Mouse (Mus musculus): ENCODE data around the gene Atg2a. TPM values are rescaled to one million over a fixed set of nuclear protein-coding genes. Genes with fewer than 3 reads are reported as not detected.

Gene Atg2a
- polyA plus RNA-seq, 1 experiment from 2014 or later, result 13.1 TPM

- Histone ChIP-seq H3K4me2 (ENCODE audit: low read length) (peak overlapping the region; percentile 82), H3K36me3 (ENCODE audit: control insufficient read depth, insufficient read depth) (peaks cover 9% of the 10 kb centered on the region), H3K9me3 (ENCODE audit: control insufficient read depth, low read length) (no peaks in the 10 kb centered on the region), H3K27me3 (replicated peaks; ENCODE audit: control insufficient read depth, insufficient read depth, low read length) (no peaks in the 10 kb centered on the region), H3K4me1 (replicated peaks; ENCODE audit: control insufficient read depth, insufficient read depth, low read length) (peaks cover 14% of the 10 kb centered on the region), H3K9ac (replicated peaks; ENCODE audit: low read depth, low read length) (peak overlapping the region; percentile 86), H3K27ac (ENCODE audit: low read length) (no peak overlapping the region), H3K4me3 (replicated peaks; ENCODE audit: low read length) (peak overlapping the region; percentile 75)
- ATAC-seq, result no peak
- WGBS, result 0% methylated on average over 4 of the region's 4 CpGs
Observed at GRCm38 (mm10) chr19:6242281-6242680, 813 bp downstream of the Atg2a start.

DNA sequence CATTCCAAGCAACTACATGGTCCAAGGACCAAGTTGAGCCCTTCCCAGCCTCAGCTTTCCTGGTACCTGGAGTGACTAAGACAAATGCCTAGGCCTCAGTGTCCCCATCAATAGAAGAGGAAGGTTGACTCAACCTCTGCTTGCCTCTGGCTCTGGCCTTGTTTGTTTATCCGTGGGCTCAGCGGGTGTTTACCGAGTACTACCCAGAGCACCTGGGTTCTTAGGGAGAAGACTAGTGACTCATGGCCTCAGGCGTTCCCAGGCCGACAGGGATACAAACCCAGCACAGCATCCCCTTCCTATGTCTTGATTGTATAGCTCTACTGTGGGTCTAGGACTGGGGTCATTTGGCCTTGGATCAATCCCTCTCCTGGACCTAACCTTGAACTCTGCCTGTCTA lies 1.8 kb downstream of the Atg2a start:
- Histone ChIP-seq H3K4me2 (ENCODE audit: low read length) (no peak overlapping the region), H3K4me1 (replicated peaks; ENCODE audit: control insufficient read depth, insufficient read depth, low read length) (peaks cover 14% of the 10 kb centered on the region), H3K9me3 (ENCODE audit: control insufficient read depth, low read length) (no peaks in the 10 kb centered on the region), H3K27ac (ENCODE audit: low read length) (no peak overlapping the region), H3K27me3 (replicated peaks; ENCODE audit: control insufficient read depth, insufficient read depth, low read length) (no peaks in the 10 kb centered on the region), H3K9ac (replicated peaks; ENCODE audit: low read depth, low read length) (no peak overlapping the region), H3K36me3 (ENCODE audit: control insufficient read depth, insufficient read depth) (peaks cover 13% of the 10 kb centered on the region), H3K4me3 (replicated peaks; ENCODE audit: low read length) (no peak overlapping the region)
- WGBS, result 84% methylated on average over 5 of the region's 5 CpGs
- ATAC-seq, result no peak

DNA sequence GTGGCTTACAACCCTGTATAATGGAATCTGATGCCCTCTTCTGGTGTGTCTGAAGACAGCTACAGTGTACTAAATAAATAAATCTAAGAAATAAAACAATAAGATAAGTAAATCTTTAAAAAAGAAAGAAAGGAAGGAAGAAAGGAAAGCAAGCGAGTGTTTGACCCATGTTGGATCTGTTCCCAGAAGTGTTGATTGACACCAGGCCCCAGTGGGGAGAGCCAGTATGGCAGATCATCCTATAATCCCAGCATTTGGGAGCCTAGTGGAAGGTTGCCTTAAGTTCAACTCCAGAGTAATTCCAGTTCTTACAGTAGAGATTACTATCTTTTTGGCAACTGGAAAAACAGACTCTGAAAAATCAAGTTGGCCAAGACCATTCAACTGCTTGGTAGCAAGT lies 4.3 kb downstream of the Atg2a start:
- ATAC-seq, result no peak
- no peak overlapping the region for H3K4me2 ChIP-seq (ENCODE audit: low read length)
- H3K4me3 ChIP-seq (replicated peaks; ENCODE audit: low read length), result no peak overlapping the region
- H3K9me3 ChIP-seq (ENCODE audit: control insufficient read depth, low read length), result no peaks in the 10 kb centered on the region
- H3K9ac ChIP-seq (replicated peaks; ENCODE audit: low read depth, low read length), result no peak overlapping the region
- H3K36me3 ChIP-seq (ENCODE audit: control insufficient read depth, insufficient read depth), result peaks cover 13% of the 10 kb centered on the region
- WGBS, result 41% methylated on average over 1 of the region's 1 CpGs
- H3K4me1 ChIP-seq (replicated peaks; ENCODE audit: control insufficient read depth, insufficient read depth, low read length), result peaks cover 14% of the 10 kb centered on the region
- no peaks in the 10 kb centered on the region for H3K27me3 ChIP-seq (replicated peaks; ENCODE audit: control insufficient read depth, insufficient read depth, low read length)
- H3K27ac ChIP-seq (ENCODE audit: low read length), result no peak overlapping the region

DNA sequence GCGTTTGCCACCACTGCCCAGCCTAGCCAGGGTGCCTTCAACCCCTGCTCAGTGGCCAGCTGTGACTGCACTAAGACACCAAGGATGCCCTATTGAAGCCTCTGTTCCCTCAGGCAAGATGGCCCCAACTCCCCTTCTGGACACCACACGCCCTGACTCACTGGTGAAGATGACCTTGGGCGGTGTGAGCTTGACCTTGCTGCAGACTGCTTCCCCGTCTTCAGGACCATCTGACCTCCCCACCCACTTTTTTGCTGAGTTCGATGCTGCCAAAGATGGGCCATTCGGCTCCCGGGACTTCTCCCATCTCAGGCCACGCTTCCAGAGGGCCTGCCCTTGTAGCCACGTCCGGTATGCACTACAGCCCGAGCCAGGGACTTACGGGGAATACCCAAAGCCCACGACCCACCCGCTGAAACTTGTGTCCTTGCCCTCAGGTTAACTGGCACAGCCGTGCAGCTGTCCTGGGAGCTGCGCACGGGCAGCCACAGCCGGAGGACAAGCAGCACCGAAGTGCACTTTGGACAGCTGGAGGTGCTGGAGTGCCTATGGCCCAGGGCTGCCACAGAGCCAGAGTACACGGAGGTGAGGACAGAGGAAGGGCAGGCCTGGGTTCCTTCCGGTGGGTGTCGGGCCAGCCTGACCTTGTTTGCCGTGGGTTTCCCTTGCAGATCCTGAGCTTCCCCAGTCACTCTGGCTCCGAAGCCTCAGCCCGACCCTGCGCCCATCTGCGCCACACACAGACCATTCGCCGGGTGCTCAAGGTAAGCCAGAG lies 6.2 kb downstream of the Atg2a start:
- no peak for ATAC-seq
- 95% methylated on average over 29 of the region's 29 CpGs for WGBS
- peaks cover 17% of the 10 kb centered on the region for H3K36me3 ChIP-seq (ENCODE audit: control insufficient read depth, insufficient read depth)

DNA sequence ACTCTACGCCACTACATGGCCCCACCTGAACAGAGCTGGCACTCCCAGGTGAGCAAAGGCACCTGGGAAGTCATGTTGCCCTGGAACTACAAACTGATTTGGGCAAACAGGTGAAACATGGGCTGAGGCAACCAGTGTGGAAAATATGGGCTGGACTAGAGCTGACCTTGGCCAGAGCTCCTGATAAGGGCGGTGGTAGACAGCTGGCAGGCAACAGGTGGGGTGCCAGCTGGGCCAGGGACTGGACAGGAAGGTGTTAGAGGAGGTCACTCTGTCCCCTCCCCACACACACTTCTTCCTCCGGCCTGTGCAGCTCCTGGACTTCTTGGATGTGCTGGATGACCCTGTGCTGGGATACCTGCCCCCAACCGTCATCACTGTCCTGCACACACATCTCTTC lies 11.6 kb downstream of the Atg2a start:
- Histone ChIP-seq H3K4me1 (replicated peaks; ENCODE audit: control insufficient read depth, insufficient read depth, low read length) (no peaks in the 10 kb centered on the region), H3K4me3 (replicated peaks; ENCODE audit: low read length) (no peak overlapping the region), H3K4me2 (ENCODE audit: low read length) (no peak overlapping the region), H3K9ac (replicated peaks; ENCODE audit: low read depth, low read length) (no peak overlapping the region), H3K27ac (ENCODE audit: low read length) (no peak overlapping the region), H3K27me3 (replicated peaks; ENCODE audit: control insufficient read depth, insufficient read depth, low read length) (no peaks in the 10 kb centered on the region), H3K9me3 (ENCODE audit: control insufficient read depth, low read length) (no peaks in the 10 kb centered on the region), H3K36me3 (ENCODE audit: control insufficient read depth, insufficient read depth) (peaks cover 27% of the 10 kb centered on the region)
- ATAC-seq, result no peak
- WGBS, result 92% methylated on average over 4 of the region's 4 CpGs

More for the DNA sequence above, 6.2 kb downstream of the Atg2a start:
- H3K4me2 ChIP-seq (ENCODE audit: low read length), result no peak overlapping the region
- no peak overlapping the region for H3K9ac ChIP-seq (replicated peaks; ENCODE audit: low read depth, low read length)
- no peaks in the 10 kb centered on the region for H3K27me3 ChIP-seq (replicated peaks; ENCODE audit: control insufficient read depth, insufficient read depth, low read length)
- peaks cover 6% of the 10 kb centered on the region for H3K4me1 ChIP-seq (replicated peaks; ENCODE audit: control insufficient read depth, insufficient read depth, low read length)
- no peaks in the 10 kb centered on the region for H3K9me3 ChIP-seq (ENCODE audit: control insufficient read depth, low read length)
- H3K27ac ChIP-seq (ENCODE audit: low read length), result no peak overlapping the region
- no peak overlapping the region for H3K4me3 ChIP-seq (replicated peaks; ENCODE audit: low read length)

GRCm38 (mm10) chr19:6260428-6260827 lies 19.0 kb downstream of the Atg2a start:
- Histone ChIP-seq H3K9ac (replicated peaks; ENCODE audit: low read depth, low read length) (no peak overlapping the region), H3K4me1 (replicated peaks; ENCODE audit: control insufficient read depth, insufficient read depth, low read length) (no peaks in the 10 kb centered on the region), H3K9me3 (ENCODE audit: control insufficient read depth, low read length) (no peaks in the 10 kb centered on the region), H3K27ac (ENCODE audit: low read length) (no peak overlapping the region), H3K27me3 (replicated peaks; ENCODE audit: control insufficient read depth, insufficient read depth, low read length) (no peaks in the 10 kb centered on the region), H3K4me3 (replicated peaks; ENCODE audit: low read length) (no peak overlapping the region), H3K4me2 (ENCODE audit: low read length) (no peak overlapping the region), H3K36me3 (ENCODE audit: control insufficient read depth, insufficient read depth) (peaks cover 20% of the 10 kb centered on the region)
- WGBS, result 57% methylated on average over 2 of the region's 2 CpGs
- no peak for ATAC-seq

- H3K9me3 ChIP-seq (ENCODE audit: control insufficient read depth, low read length), result no peaks in the 10 kb centered on the region
- H3K4me1 ChIP-seq (replicated peaks; ENCODE audit: control insufficient read depth, insufficient read depth, low read length), result no peaks in the 10 kb centered on the region
- H3K27ac ChIP-seq (ENCODE audit: low read length), result no peak overlapping the region
- no peak overlapping the region for H3K4me2 ChIP-seq (ENCODE audit: low read length)
- WGBS, result 81% methylated on average over 4 of the region's 4 CpGs
- ATAC-seq, result no peak
- H3K4me3 ChIP-seq (replicated peaks; ENCODE audit: low read length), result no peak overlapping the region
- no peak overlapping the region for H3K9ac ChIP-seq (replicated peaks; ENCODE audit: low read depth, low read length)
- H3K27me3 ChIP-seq (replicated peaks; ENCODE audit: control insufficient read depth, insufficient read depth, low read length), result no peaks in the 10 kb centered on the region
- peaks cover 20% of the 10 kb centered on the region for H3K36me3 ChIP-seq (ENCODE audit: control insufficient read depth, insufficient read depth)
Observed at GRCm38 (mm10) chr19:6260946-6261345, 19.5 kb downstream of the Atg2a start.

DNA sequence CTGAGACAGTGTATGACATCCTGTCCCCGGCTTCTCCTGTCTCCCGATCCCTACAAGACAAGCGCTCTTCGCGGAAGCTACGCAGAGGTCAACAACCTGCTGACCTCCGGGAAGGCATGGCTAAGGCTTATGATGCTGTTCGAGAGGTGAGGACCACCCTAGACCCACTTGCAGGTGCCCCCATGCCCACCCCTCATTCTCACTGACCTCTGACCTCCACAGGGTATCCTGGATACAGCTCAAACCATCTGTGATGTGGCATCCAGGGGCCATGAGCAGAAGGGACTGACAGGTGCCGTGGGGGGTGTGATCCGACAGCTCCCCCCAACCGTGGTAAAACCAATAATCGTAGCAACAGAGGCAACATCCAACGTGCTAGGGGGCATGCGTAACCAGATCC lies 19.9 kb downstream of the Atg2a start:
- no peak overlapping the region for H3K27ac ChIP-seq (ENCODE audit: low read length)
- H3K9ac ChIP-seq (replicated peaks; ENCODE audit: low read depth, low read length), result no peak overlapping the region
- no peak overlapping the region for H3K4me2 ChIP-seq (ENCODE audit: low read length)
- H3K36me3 ChIP-seq (ENCODE audit: control insufficient read depth, insufficient read depth), result peaks cover 18% of the 10 kb centered on the region
- 91% methylated on average over 14 of the region's 14 CpGs for WGBS
- no peaks in the 10 kb centered on the region for H3K9me3 ChIP-seq (ENCODE audit: control insufficient read depth, low read length)
- no peak overlapping the region for H3K4me3 ChIP-seq (replicated peaks; ENCODE audit: low read length)
- no peak for ATAC-seq
- no peaks in the 10 kb centered on the region for H3K4me1 ChIP-seq (replicated peaks; ENCODE audit: control insufficient read depth, insufficient read depth, low read length)
- H3K27me3 ChIP-seq (replicated peaks; ENCODE audit: control insufficient read depth, insufficient read depth, low read length), result no peaks in the 10 kb centered on the region

GRCm38 (mm10) chr19:6262222-6262621 lies 20.8 kb downstream of the Atg2a start:
- Histone ChIP-seq H3K4me3 (replicated peaks; ENCODE audit: low read length) (no peak overlapping the region), H3K4me1 (replicated peaks; ENCODE audit: control insufficient read depth, insufficient read depth, low read length) (no peaks in the 10 kb centered on the region), H3K27ac (ENCODE audit: low read length) (no peak overlapping the region), H3K9me3 (ENCODE audit: control insufficient read depth, low read length) (no peaks in the 10 kb centered on the region), H3K27me3 (replicated peaks; ENCODE audit: control insufficient read depth, insufficient read depth, low read length) (no peaks in the 10 kb centered on the region), H3K4me2 (ENCODE audit: low read length) (no peak overlapping the region), H3K36me3 (ENCODE audit: control insufficient read depth, insufficient read depth) (peaks cover 12% of the 10 kb centered on the region), H3K9ac (replicated peaks; ENCODE audit: low read depth, low read length) (no peak overlapping the region)
- 60% methylated on average over 7 of the region's 7 CpGs for WGBS
- no peak for ATAC-seq
